Mouse (Mus musculus): ENCODE measurements at regions not wholly inside any gene's neighbourhood (a gene's known extent, or its start where the extent isn't known, plus 50 kb on each side); places are given as distances from the start of the nearest gene placed in this dataset.
A peak's percentile ranks its signal among the peaks of the same experiment; 100 is the strongest.

- peak in 1 of 2 experiments; percentile 8 for DNase-seq (ENCODE audit: low spot score in 2 of 2)
These were observed 3266.0 kb upstream of the Lrrc6 start for GRCm38 (mm10) chr15:69766743-69767142.

GRCm38 (mm10) chr15:69752616-69753015 is 3251.9 kb upstream of the Lrrc6 start:
- DNase-seq (ENCODE audit: low spot score in 2 of 2) = no peak

- DNase-seq (ENCODE audit: low spot score in 2 of 2) = peak in 1 of 2 experiments; percentile 66
These were observed 3214.0 kb upstream of the Lrrc6 start for GRCm38 (mm10) chr15:69714680-69715079.

- DNase-seq (ENCODE audit: low spot score in 2 of 2) = no peak
These were observed 3213.2 kb upstream of the Lrrc6 start for GRCm38 (mm10) chr15:69713900-69714299.

- DNase-seq (ENCODE audit: low spot score in 2 of 2) = peak in 1 of 2 experiments; percentile 33
These were observed 3195.0 kb upstream of the Lrrc6 start for GRCm38 (mm10) chr15:69695639-69696205.

- DNase-seq (ENCODE audit: low spot score in 2 of 2) = no peak
These were observed 3189.8 kb upstream of the Lrrc6 start for GRCm38 (mm10) chr15:69690501-69690900.

All from left cerebral cortex, adult 8-10 months (tissue).